Mouse (Mus musculus): ENCODE results near the gene Ryr3. TPM values are rescaled to one million over a fixed set of nuclear protein-coding genes. Genes with fewer than 3 reads are reported as not detected.

Ryr3 gene
- polyA plus RNA-seq, 1 experiment from 2014 or later, result 5.5 TPM

DNA sequence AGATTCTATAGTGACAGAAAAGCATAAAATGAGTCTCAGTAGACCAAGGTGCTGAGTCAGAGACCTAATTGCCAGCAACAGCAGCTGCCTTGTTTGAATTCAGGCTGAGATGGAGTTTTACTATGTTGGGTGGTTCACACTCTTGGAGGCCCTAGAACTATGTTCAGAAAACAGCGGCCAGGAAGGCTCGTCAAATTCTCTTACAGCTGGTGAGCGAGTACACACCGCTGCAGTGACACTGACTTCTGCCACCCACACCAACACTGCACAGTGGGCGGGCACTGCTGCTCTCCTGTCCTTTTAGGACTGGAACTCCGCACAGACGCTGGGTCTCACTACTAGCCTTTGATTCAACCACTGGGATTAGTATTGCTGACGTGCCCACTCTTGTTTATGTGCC, 614.4 kb downstream of the Ryr3 start:
- ATAC-seq (replicated peaks), result peak; percentile 55; the same call in 1 of the 2 replicates
- H3K4me1 ChIP-seq, result 0 out of 2 replicates have a peak, but pooled peaks cover 10% of the 10 kb centered on the region
- WGBS, result 54% methylated on average over 8 of the region's 8 CpGs
- no peak overlapping the region for H3K9ac ChIP-seq (replicated peaks)
- H3K27me3 ChIP-seq, result no peaks in the 10 kb centered on the region
- no peak overlapping the region; the same call in 1 of the 2 replicates for H3K27ac ChIP-seq (replicated peaks)
- H3K4me2 ChIP-seq (replicated peaks), result no peak overlapping the region
- H3K9me3 ChIP-seq, result no peaks in the 10 kb centered on the region
- no peak overlapping the region for H3K4me3 ChIP-seq
- H3K36me3 ChIP-seq, result no peaks in the 10 kb centered on the region

DNA sequence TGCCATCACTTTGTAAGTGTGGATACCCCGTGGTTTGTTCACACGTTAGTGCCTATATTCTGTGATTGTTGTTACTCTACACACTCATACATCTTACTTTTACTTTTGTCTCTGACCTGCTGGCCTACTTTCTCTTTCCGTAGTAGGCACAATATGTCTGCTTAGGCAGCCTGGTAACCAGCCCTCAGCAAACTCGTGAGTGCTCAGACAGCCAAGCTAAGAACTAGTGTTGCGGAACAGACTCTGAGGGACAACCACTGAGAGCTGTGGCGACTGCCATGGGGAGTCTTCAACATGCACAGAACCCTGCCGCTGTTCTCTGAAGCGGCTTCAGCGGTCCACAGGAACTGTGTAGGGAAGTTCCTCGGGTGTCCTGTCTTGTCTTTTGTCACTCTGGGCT, 616.7 kb downstream of the Ryr3 start:
- WGBS, result 51% methylated on average over 10 of the region's 10 CpGs
- Histone ChIP-seq H3K4me3 (no peak overlapping the region), H3K27me3 (no peaks in the 10 kb centered on the region), H3K9ac (replicated peaks) (no peak overlapping the region), H3K36me3 (no peaks in the 10 kb centered on the region), H3K27ac (replicated peaks) (no peak overlapping the region), H3K4me1 (0 out of 2 replicates have a peak, but pooled peaks cover 10% of the 10 kb centered on the region), H3K9me3 (no peaks in the 10 kb centered on the region), H3K4me2 (replicated peaks) (no peak overlapping the region)
- ATAC-seq (replicated peaks), result no peak

DNA sequence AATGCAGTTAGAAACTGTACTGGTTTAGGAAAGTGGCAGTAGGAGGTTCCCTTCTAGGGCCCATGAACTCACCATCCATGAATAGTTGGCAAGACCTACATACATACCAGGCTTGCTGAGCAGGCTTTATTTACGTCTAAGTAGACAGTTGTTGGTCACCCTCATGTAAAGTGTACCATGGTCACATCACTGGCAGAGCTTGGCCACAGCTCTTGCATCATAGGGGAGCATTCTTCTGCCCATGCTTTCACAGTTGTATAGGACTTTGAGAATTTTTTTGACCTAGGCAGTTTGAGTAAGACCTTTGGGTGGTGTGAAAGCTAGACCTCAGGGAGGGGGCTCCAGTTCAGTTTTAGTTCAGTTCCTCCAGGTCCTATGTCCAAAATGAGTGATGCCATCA, 619.8 kb downstream of the Ryr3 start:
- ATAC-seq (replicated peaks), result no peak
- H3K9me3 ChIP-seq, result no peaks in the 10 kb centered on the region
- H3K36me3 ChIP-seq, result no peaks in the 10 kb centered on the region
- no peak overlapping the region for H3K9ac ChIP-seq (replicated peaks)
- H3K4me2 ChIP-seq (replicated peaks), result no peak overlapping the region
- WGBS, result 94% methylated on average over 1 of the region's 1 CpGs
- no peak overlapping the region for H3K27ac ChIP-seq (replicated peaks)
- no peaks in the 10 kb centered on the region for H3K27me3 ChIP-seq
- no peak overlapping the region for H3K4me3 ChIP-seq
- H3K4me1 ChIP-seq, result peaks cover 16% of the 10 kb centered on the region; the same call in 1 of the 2 replicates

DNA sequence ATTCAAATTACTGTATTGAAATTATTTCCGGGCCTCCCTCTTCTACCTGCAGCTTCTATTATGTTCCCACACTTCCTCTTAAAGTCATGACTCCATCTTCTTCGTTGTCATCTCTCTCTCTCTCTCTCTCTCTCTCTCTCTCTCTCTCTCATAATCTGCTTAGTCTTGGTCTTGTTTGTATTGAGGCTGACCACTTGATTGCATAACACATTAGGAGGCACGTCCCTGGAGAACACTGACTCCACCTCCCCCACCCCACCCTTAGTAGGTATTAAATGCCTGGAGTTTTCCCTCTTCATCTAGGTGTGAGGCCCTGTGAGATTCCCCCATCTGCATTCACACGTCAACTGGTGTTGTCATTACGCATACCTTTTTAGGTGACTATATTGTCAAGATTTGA, 620.5 kb downstream of the Ryr3 start:
- no peak overlapping the region for H3K9ac ChIP-seq (replicated peaks)
- no peaks in the 10 kb centered on the region for H3K36me3 ChIP-seq
- no peak overlapping the region for H3K4me2 ChIP-seq (replicated peaks)
- H3K9me3 ChIP-seq, result no peaks in the 10 kb centered on the region
- no peak for ATAC-seq (replicated peaks)
- 74% methylated on average over 5 of the region's 5 CpGs for WGBS
- no peak overlapping the region for H3K4me3 ChIP-seq
- H3K27ac ChIP-seq (replicated peaks), result no peak overlapping the region
- peaks cover 19% of the 10 kb centered on the region for H3K4me1 ChIP-seq
- H3K27me3 ChIP-seq, result no peaks in the 10 kb centered on the region

DNA sequence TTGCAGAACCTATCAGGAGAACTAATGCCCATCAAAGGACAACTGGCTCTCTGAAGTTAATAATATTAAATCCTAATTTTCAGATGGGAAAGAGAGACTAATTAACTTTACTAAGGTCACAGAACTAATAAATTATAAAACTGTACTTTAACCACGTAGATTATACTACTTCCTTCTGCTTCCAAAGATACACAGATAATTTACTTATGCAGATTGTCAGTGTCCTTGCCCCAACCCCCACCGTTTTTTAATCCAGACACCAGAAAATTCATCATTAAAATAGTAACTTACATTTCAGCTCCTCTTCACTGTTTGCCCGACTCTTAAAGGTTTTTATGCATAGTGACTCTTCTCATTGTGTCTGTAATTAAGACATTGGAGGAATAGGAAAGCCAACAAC, 621.1 kb downstream of the Ryr3 start:
- Histone ChIP-seq H3K9me3 (no peaks in the 10 kb centered on the region), H3K36me3 (no peaks in the 10 kb centered on the region), H3K4me2 (replicated peaks) (no peak overlapping the region), H3K4me3 (no peak overlapping the region), H3K9ac (replicated peaks) (no peak overlapping the region), H3K27me3 (no peaks in the 10 kb centered on the region), H3K4me1 (peaks cover 21% of the 10 kb centered on the region), H3K27ac (replicated peaks) (no peak overlapping the region)
- WGBS, result 83% methylated on average over 3 of the region's 3 CpGs
- ATAC-seq (replicated peaks), result no peak

DNA sequence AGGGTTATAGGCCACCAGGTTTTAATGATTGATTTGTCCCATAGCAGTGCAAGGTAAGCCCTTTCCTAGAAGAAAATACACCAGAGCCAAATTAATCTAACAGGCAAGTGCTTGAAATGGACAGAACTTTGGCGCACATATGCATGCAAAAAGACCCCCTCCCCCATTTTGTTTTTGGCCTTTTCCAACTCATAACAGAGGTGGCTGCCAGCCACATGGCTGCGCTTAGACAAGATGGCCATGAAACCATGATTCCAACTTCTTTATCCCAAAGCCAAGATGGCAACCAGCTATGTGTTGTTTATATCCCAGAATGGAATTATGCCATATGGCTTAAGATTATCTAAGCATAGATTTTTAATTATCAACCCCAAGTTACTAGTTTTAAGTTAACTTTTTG, 623.1 kb downstream of the Ryr3 start:
- peak; percentile 23 for ATAC-seq (replicated peaks)
- H3K36me3 ChIP-seq, result no peaks in the 10 kb centered on the region
- 0 out of 2 replicates have a peak overlapping the region, but pooled peaks have one; percentile 5 for H3K27ac ChIP-seq (replicated peaks)
- no peak overlapping the region for H3K4me2 ChIP-seq (replicated peaks)
- no peaks in the 10 kb centered on the region for H3K27me3 ChIP-seq
- H3K4me1 ChIP-seq, result peaks cover 16% of the 10 kb centered on the region
- H3K9ac ChIP-seq (replicated peaks), result no peak overlapping the region
- H3K9me3 ChIP-seq, result no peaks in the 10 kb centered on the region
- H3K4me3 ChIP-seq, result no peak overlapping the region
- WGBS, result 68% methylated on average over 2 of the region's 2 CpGs

DNA sequence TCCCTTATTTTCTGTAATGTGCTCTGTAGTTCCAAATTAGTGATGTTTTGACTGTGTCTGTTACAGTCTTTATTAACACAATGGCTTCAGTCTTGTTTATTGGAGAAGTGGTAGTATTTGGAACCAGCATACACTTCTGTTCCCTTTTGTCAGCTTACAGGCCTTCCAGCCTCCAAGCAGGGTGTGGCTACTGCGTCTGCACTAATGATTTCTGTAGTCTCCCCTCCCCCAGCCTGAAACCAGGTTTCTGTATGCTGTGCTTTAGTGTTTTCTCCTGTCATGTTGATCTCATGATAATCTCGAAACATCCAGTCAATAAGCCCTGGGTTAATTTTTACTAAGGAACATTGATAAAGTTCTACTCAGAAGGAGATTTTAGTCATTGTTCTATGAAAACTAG, 623.6 kb downstream of the Ryr3 start:
- H3K27me3 ChIP-seq, result no peaks in the 10 kb centered on the region
- H3K9ac ChIP-seq (replicated peaks), result no peak overlapping the region
- no peaks in the 10 kb centered on the region for H3K36me3 ChIP-seq
- ATAC-seq (replicated peaks), result no peak
- 0 out of 2 replicates have a peak overlapping the region, but pooled peaks have one; percentile 5 for H3K27ac ChIP-seq (replicated peaks)
- no peaks in the 10 kb centered on the region for H3K9me3 ChIP-seq
- peaks cover 16% of the 10 kb centered on the region for H3K4me1 ChIP-seq
- H3K4me3 ChIP-seq, result no peak overlapping the region
- 65% methylated on average over 2 of the region's 2 CpGs for WGBS
- H3K4me2 ChIP-seq (replicated peaks), result no peak overlapping the region

DNA sequence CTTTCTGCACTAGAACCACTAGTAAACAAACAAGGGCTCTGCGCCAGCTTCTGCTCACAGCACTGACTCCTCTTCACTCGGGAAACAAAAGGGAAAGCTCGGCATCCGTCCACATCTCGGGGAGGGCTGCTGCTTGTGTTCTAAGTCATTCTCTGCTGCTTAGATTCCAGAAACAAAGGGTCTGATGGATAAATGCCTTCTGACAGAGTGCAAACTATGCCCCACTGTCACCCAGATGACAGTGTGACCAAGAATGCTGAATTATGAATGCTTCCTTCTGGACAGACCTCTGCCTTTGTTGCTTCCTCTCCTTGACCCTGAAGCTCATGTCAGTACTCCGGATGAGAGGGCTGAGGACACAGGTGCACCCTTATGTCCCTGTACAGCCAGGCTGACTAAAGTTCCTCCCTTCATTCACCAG, 625.4 kb downstream of the Ryr3 start:
- WGBS, result 25% methylated on average over 6 of the region's 6 CpGs
- Histone ChIP-seq H3K4me1 (peaks cover 16% of the 10 kb centered on the region), H3K4me3 (no peak overlapping the region), H3K27ac (replicated peaks) (peak overlapping the region; percentile 79), H3K9me3 (no peaks in the 10 kb centered on the region), H3K27me3 (no peaks in the 10 kb centered on the region), H3K36me3 (no peaks in the 10 kb centered on the region), H3K9ac (replicated peaks) (no peak overlapping the region), H3K4me2 (replicated peaks) (no peak overlapping the region; the same call in 1 of the 2 replicates)
- peak; percentile 68 for ATAC-seq (replicated peaks)

DNA sequence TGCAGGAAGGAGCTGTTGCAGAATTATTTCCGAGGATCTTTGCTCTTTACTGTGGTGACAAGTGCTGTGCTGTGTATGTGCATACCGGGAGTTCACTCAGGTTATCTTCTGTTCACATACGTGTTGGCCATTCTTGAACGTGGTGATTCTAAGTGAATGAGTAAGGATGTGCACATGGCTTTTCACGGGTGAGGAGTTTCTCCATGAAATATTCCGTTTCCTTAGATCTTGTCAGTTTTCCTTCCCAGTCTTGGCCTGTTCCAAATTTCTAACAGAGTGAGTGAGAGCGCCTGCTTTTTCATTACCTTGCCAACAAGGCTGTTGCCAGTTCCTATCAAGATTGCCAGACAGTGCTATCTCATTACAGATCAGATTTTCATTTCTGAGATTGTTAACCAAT, 625.9 kb downstream of the Ryr3 start:
- H3K27ac ChIP-seq (replicated peaks), result peak overlapping the region; percentile 79
- peak; percentile 78 for ATAC-seq (replicated peaks)
- no peaks in the 10 kb centered on the region for H3K9me3 ChIP-seq
- no peak overlapping the region for H3K4me3 ChIP-seq
- H3K4me2 ChIP-seq (replicated peaks), result no peak overlapping the region
- no peaks in the 10 kb centered on the region for H3K36me3 ChIP-seq
- peaks cover 16% of the 10 kb centered on the region for H3K4me1 ChIP-seq
- no peak overlapping the region for H3K9ac ChIP-seq (replicated peaks)
- 64% methylated on average over 7 of the region's 7 CpGs for WGBS
- H3K27me3 ChIP-seq, result no peaks in the 10 kb centered on the region

Small RNAs within 50 kb of the gene (microRNA-seq; reads per million reads assigned to microRNA genes)
- not detected for gene Gm44374

Other genes starting within 250 kb of the Ryr3 start
- not detected in 2 replicates for gene Tmco5b, start 68.6 kb upstream of the Ryr3 start, polyA plus RNA-seq (2015; fragmentation: Nextera tagmentation; extraction: Ambion mirVana)
- 0.18 and 0.28 TPM in 2 replicates for gene Fmn1, start 110.6 kb upstream of the Ryr3 start, polyA plus RNA-seq (2015; fragmentation: Nextera tagmentation; extraction: Ambion mirVana)